Mouse (Mus musculus): ENCODE measurements at regions not wholly inside any gene's neighbourhood (a gene's known extent, or its start where the extent isn't known, plus 50 kb on each side); places are given as distances from the start of the nearest gene placed in this dataset.

- no peak for ATAC-seq (replicated peaks; ENCODE audit: poor library complexity)
These were observed 1183.0 kb downstream of the 4930447A16Rik start for GRCm38 (mm10) chr15:38608207-38608870.

DNA sequence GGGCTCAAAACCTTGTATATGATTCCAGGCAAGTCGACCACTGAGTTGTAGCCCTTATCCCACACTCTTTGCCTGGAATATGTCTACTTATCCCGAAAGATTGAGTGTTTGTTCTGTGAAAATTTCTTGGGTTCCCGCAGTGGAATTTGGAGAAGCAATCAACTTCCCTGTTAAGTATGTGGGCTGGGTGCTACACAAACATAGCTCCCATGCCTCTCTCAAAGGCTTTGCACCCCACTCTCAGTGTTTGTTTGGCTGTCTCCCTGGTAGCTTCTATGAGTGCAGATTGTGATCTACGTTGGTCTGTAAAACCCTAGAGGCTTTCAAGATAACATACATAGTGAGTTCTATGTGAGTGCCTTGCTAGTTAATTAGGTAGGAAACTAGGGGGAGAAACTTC, 1184.2 kb downstream of the 4930447A16Rik start:
- ATAC-seq (replicated peaks; ENCODE audit: poor library complexity): no peak
